Comparison of ENCODE assay signal across 25 mouse cellular contexts in the genomic region with DNA sequence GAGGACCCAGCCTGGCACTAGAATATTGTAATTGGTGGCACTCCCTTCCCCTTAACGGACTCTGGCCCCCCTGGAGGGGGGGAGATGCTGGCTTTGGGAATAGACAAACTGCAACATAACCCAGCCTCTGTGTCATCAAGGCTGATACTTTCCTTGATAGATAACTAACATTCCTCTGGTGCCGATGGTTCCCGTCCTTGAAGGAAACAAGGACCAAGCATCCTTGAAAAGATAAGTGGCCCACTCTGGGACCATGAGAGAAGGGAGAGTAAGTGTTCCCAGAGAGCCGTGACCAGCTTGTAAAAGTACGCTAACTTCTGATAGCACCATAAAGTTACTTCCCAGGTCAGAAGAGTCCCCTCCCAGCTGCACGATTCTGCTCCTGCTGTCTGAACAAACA. TPM values are rescaled to one million over a fixed set of nuclear protein-coding genes. Genes with fewer than 3 reads are reported as not detected.
A peak's percentile ranks its signal among the peaks of the same experiment; 100 is the strongest.
DNase-seq lines count a peak whose midpoint lies in the region; ATAC-seq lines count a peak whose summit lies in the region.
"Had no signal": no experiment of that assay in that cellular context is flagged by ENCODE, and none has a peak within 500 bp of the region (broad histone marks: within the 10 kb centered on the region; RNA-seq: fewer than 3 reads in every experiment).

No protein-coding gene starts in this region.

- H3K4me2 ChIP-seq in limb, embryonic 12.5 days, result peak overlapping the region; percentile 4; the same call in 1 of the 2 replicates
- H3K4me2 ChIP-seq: embryonic facial prominence, embryonic 12.5 days; embryonic facial prominence, embryonic 15.5 days; hindbrain, embryonic 13.5 days; intestine, embryonic 15.5 days had no signal

- H3K27me3 ChIP-seq in limb, embryonic 12.5 days, result no peaks in the 10 kb centered on the region
- no peaks in the 10 kb centered on the region for H3K27me3 ChIP-seq in limb, embryonic 10.5 days (ENCODE audit: low read depth, poor library complexity, severe bottlenecking)
- H3K27me3 ChIP-seq: embryonic facial prominence, embryonic 15.5 days; hindbrain, embryonic 13.5 days; intestine, embryonic 15.5 days had no signal

- 50% methylated on average over 6 of the region's 6 CpGs for WGBS in limb, embryonic 12.5 days
- 60% methylated on average over 6 of the region's 6 CpGs for WGBS in limb, embryonic 10.5 days

- ATAC-seq in limb, embryonic 12.5 days (ENCODE audit: insufficient number of reproducible peaks, insufficient read depth, low FRiP score, low TSS enrichment, low read depth), result no peak
- ATAC-seq: activated CD4-positive, CD25-positive, alpha-beta regulatory T cell, adult 4 months; forebrain, embryonic 14.5 days; forebrain, postnatal 0 days; hindbrain, embryonic 16.5 days; intestine, embryonic 15.5 days had no signal

- H3K36me3 ChIP-seq in limb, embryonic 12.5 days, result no peaks in the 10 kb centered on the region
- no peaks in the 10 kb centered on the region for H3K36me3 ChIP-seq in limb, embryonic 10.5 days
- H3K36me3 ChIP-seq: embryonic facial prominence, embryonic 12.5 days; embryonic facial prominence, embryonic 15.5 days; hindbrain, embryonic 10.5 days; hindbrain, embryonic 13.5 days; intestine, embryonic 15.5 days had no signal

- no peak overlapping the region for H3K9ac ChIP-seq in limb, embryonic 12.5 days (replicated peaks)
- H3K9ac ChIP-seq: embryonic facial prominence, embryonic 12.5 days; embryonic facial prominence, embryonic 15.5 days; forebrain, postnatal 0 days; hindbrain, embryonic 13.5 days; intestine, embryonic 15.5 days had no signal

- H3K4me3 ChIP-seq in limb, embryonic 12.5 days (replicated peaks), result no peak overlapping the region
- H3K4me3 ChIP-seq in limb, embryonic 10.5 days, result no peak overlapping the region
- H3K4me3 ChIP-seq: embryonic facial prominence, embryonic 12.5 days; embryonic facial prominence, embryonic 15.5 days; gastrocnemius, adult 2 months; hindbrain, embryonic 10.5 days; hindbrain, embryonic 13.5 days; intestine, embryonic 15.5 days had no signal

- H3K27ac ChIP-seq in limb, embryonic 12.5 days, result 0 out of 2 replicates have a peak overlapping the region, but pooled peaks have one; percentile 12
- H3K27ac ChIP-seq in limb, embryonic 10.5 days, result no peak overlapping the region
- H3K27ac ChIP-seq: embryonic facial prominence, embryonic 12.5 days; embryonic facial prominence, embryonic 15.5 days; gastrocnemius, adult 2 months; hindbrain, embryonic 10.5 days; hindbrain, embryonic 13.5 days; intestine, embryonic 15.5 days had no signal

- peak; percentile 20 to 62 for DNase-seq in adrenal gland, adult (ENCODE audit: inconsistent age in 2 of 2, low spot score in 1 of 2)
- no peak for DNase-seq in adrenal gland, postnatal 10 days
- DNase-seq in adrenal gland, postnatal 14 days, result peak; percentile 11
- no peak for DNase-seq in adrenal gland, postnatal 25 days
- no peak for DNase-seq in limb, embryonic 10.5 days (ENCODE audit: low spot score)
- DNase-seq in testis, postnatal 14 days (ENCODE audit: low spot score), result peak; percentile 72
- DNase-seq: cerebellum, adult 11 months; cerebellum, adult 2 months; cerebellum, adult 9-11 months; cerebellum, postnatal 25 days; forebrain, postnatal 0 days; gastrocnemius, adult 2 months; gastrocnemius, postnatal 14 days; heart, adult 11 months; heart, postnatal 36 days had no signal

- H3K4me1 ChIP-seq in limb, embryonic 12.5 days (replicated peaks), result peaks cover 14% of the 10 kb centered on the region
- H3K4me1 ChIP-seq in limb, embryonic 10.5 days, result peaks cover 17% of the 10 kb centered on the region; the same call in 1 of the 2 replicates
- H3K4me1 ChIP-seq: hindbrain, embryonic 13.5 days had no signal

- no peaks in the 10 kb centered on the region for H3K9me3 ChIP-seq in limb, embryonic 12.5 days
- H3K9me3 ChIP-seq in limb, embryonic 10.5 days (replicated peaks), result no peaks in the 10 kb centered on the region
- H3K9me3 ChIP-seq: embryonic facial prominence, embryonic 12.5 days; embryonic facial prominence, embryonic 15.5 days; hindbrain, embryonic 10.5 days; hindbrain, embryonic 13.5 days; intestine, embryonic 15.5 days had no signal

RNA-seq across cellular contexts. Expression of gene Sfr1, which starts 9.0 kb away (rescaled TPM):
- total RNA-seq in adrenal gland, postnatal 10 days (2021), result 10 to 100 TPM; 80.7 to 88.4 TPM
- 90.3 and 102 TPM in 2 replicates for total RNA-seq in adrenal gland, postnatal 14 days (2021)
- 104 TPM in 2 replicates for total RNA-seq in adrenal gland, postnatal 25 days (2021)
- polyA plus RNA-seq in limb, embryonic 12.5 days (2016; fragmentation: Nextera tagmentation; extraction: Ambion mirVana), result 273 and 307 TPM in 2 replicates
- 246 and 260 TPM in 2 replicates for polyA plus RNA-seq in limb, embryonic 10.5 days (2016; fragmentation: Nextera tagmentation; extraction: Ambion mirVana)

RNA-seq across cellular contexts. Expression of gene Col17a1, which starts 30.6 kb away (rescaled TPM):
- total RNA-seq in adrenal gland, postnatal 10 days (2021), result under 1 TPM; 0.27 to 0.33 TPM
- total RNA-seq in adrenal gland, postnatal 14 days (2021), result 0.22 and 0.71 TPM in 2 replicates
- not detected in 2 replicates for total RNA-seq in adrenal gland, postnatal 25 days (2021)
- 9.1 and 9.3 TPM in 2 replicates for polyA plus RNA-seq in limb, embryonic 12.5 days (2016; fragmentation: Nextera tagmentation; extraction: Ambion mirVana)
- 0.83 and 1.8 TPM in 2 replicates for polyA plus RNA-seq in limb, embryonic 10.5 days (2016; fragmentation: Nextera tagmentation; extraction: Ambion mirVana)
- total RNA-seq: common myeloid progenitor, adult 5-6 weeks; gastrocnemius, adult 2 months; heart, postnatal 36 days had no signal
- polyA plus RNA-seq: activated CD4-positive, CD25-positive, alpha-beta regulatory T cell, adult 4 months had no signal

Comparison
In these comparisons a context has a peak if more than half of its experiments do, and no peak if none do; other contexts are left out.
1. DNase-seq: peak in adrenal gland, adult (2 of 2), adrenal gland, postnatal 14 days (single experiment) and testis, postnatal 14 days (single experiment); none in adrenal gland, postnatal 10 days (single experiment), adrenal gland, postnatal 25 days (single experiment) and limb, embryonic 10.5 days (single experiment).